Mouse (Mus musculus) forebrain, embryonic 14.5 days (tissue): ENCODE data around the gene Palld. TPM values are rescaled to one million over a fixed set of nuclear protein-coding genes. Genes with fewer than 3 reads are reported as not detected.

Experiments
- ATAC-seq: fragments of 200-750 bp; cut with Nextera tagmentation; 2 replicates; pipeline ENCODE4 v1.8.0; 2017; ENCODE audit warnings: mild to moderate bottlenecking, moderate library complexity
- DNase-seq: peaks from one replicate; pipeline ENCODE4 v3.0.0-alpha.2; 2015; ENCODE audit warnings: low spot score
- H3K27ac ChIP-seq: fragments of 300-500 bp; sonication (generic); 2 replicates; pipeline ENCODE4 v1.5.1; 2014; ENCODE audit warnings: low read depth, mild to moderate bottlenecking, control low read depth, low read length, moderate library complexity
- H3K27me3 ChIP-seq: fragments of 300-500 bp; sonication (generic); replicated peaks from 2 replicates; pipeline ENCODE4 v1.6.1; 2014; ENCODE audit warnings: low read length, control low read depth, mixed read lengths; ENCODE audit not compliant: control insufficient read depth, insufficient read depth
- H3K36me3 ChIP-seq: fragments of 300-500 bp; sonication (generic); 2 replicates; pipeline ENCODE4 v1.6.1; 2014; ENCODE audit warnings: low read length, control low read depth; ENCODE audit not compliant: control insufficient read depth, insufficient read depth
- H3K4me1 ChIP-seq: fragments of 300-500 bp; sonication (generic); 2 replicates; pipeline ENCODE4 v1.6.1; 2014; ENCODE audit warnings: antibody characterized with exemption, low read length, control low read depth; ENCODE audit not compliant: control insufficient read depth, insufficient read depth
- H3K4me2 ChIP-seq: fragments of 300-500 bp; sonication (generic); 2 replicates; pipeline ENCODE4 v1.6.1; 2014; ENCODE audit warnings: mild to moderate bottlenecking, control low read depth, low read length
- H3K4me3 ChIP-seq: fragments of 300-500 bp; sonication (generic); 2 replicates; pipeline ENCODE4 v1.5.1; 2014; ENCODE audit warnings: low read depth, low read length, control low read depth
- H3K9ac ChIP-seq: fragments of 300-500 bp; sonication (generic); 2 replicates; pipeline ENCODE4 v1.6.1; 2014; ENCODE audit warnings: mild to moderate bottlenecking, low read length, control low read depth, moderate library complexity
- H3K9me3 ChIP-seq: fragments of 300-500 bp; sonication (generic); replicated peaks from 2 replicates; pipeline ENCODE4 v1.6.1; 2016; ENCODE audit warnings: low read length, control low read depth, mixed read lengths; ENCODE audit not compliant: control insufficient read depth
- WGBS: fragments of 180-500 bp; shearing (Covaris S2); extraction: QIAGEN DNeasy Blood & Tissue Kit; methylation state at CpG from one replicate; pipeline ENCODE4 v1.1.7; 2014; 5-methylcytosine and 5-hydroxymethylcytosine counted together
- polyA plus RNA-seq: library from polyadenylated mRNA; unstranded; fragments of >200 nt; fragmentation: Nextera tagmentation; extraction: Ambion mirVana; gene quantifications from 2 replicates; pipeline ENCODE4 v1.2.1, GENCODE M21; 2014

The Palld gene
- polyA plus RNA-seq, 1 experiment from 2014 or later = 15.9 TPM

DNA sequence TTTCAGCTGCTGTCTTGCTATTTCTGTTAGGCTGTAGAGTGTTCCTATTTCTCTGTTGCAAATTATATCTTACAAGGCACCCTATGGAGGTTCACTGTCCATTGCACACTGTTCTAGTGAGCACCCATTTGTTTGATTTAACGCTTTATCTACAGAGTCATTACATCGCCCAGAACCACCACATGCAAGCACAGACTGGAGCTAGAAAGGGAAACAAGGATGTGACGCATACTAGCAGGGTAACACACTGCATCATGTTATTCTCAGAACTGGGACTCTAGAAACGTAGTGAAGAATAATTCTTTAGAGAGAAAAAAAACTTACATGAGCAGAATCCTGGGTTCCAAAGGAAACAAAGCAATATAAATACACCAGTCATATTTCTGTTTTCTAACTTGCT, 432.3 kb downstream of the Palld start:
- H3K4me2 ChIP-seq = no peak overlapping the region
- H3K36me3 ChIP-seq = no peaks in the 10 kb centered on the region
- no peak overlapping the region for H3K27ac ChIP-seq
- H3K9me3 ChIP-seq = no peaks in the 10 kb centered on the region
- H3K4me1 ChIP-seq = peaks cover 12% of the 10 kb centered on the region
- no peak for DNase-seq
- no peaks in the 10 kb centered on the region for H3K27me3 ChIP-seq
- H3K4me3 ChIP-seq = no peak overlapping the region
- H3K9ac ChIP-seq = no peak overlapping the region
- WGBS = 87% methylated on average over 4 of the region's 4 CpGs
- no peak for ATAC-seq

DNA sequence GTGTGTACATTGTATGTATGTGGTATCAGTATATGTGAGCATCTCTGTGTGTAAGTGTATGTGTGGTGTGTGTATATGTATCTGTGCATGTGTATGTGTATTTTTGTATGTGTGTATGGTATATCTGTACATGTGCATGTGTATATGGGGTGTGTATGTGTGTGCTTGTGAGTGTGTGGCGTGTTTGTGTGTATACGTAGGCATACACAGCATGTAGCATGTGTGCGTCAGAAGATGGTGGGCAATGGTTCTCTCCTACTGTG, 435.0 kb downstream of the Palld start:
- no peak overlapping the region for H3K4me2 ChIP-seq
- DNase-seq (no peak), ATAC-seq (no peak)
- H3K27me3 ChIP-seq = no peaks in the 10 kb centered on the region
- no peaks in the 10 kb centered on the region for H3K9me3 ChIP-seq
- WGBS = 96% methylated on average over 3 of the region's 3 CpGs
- H3K36me3 ChIP-seq = no peaks in the 10 kb centered on the region
- H3K9ac ChIP-seq = no peak overlapping the region
- H3K27ac ChIP-seq = no peak overlapping the region
- H3K4me3 ChIP-seq = no peak overlapping the region
- peaks cover 12% of the 10 kb centered on the region for H3K4me1 ChIP-seq

DNA sequence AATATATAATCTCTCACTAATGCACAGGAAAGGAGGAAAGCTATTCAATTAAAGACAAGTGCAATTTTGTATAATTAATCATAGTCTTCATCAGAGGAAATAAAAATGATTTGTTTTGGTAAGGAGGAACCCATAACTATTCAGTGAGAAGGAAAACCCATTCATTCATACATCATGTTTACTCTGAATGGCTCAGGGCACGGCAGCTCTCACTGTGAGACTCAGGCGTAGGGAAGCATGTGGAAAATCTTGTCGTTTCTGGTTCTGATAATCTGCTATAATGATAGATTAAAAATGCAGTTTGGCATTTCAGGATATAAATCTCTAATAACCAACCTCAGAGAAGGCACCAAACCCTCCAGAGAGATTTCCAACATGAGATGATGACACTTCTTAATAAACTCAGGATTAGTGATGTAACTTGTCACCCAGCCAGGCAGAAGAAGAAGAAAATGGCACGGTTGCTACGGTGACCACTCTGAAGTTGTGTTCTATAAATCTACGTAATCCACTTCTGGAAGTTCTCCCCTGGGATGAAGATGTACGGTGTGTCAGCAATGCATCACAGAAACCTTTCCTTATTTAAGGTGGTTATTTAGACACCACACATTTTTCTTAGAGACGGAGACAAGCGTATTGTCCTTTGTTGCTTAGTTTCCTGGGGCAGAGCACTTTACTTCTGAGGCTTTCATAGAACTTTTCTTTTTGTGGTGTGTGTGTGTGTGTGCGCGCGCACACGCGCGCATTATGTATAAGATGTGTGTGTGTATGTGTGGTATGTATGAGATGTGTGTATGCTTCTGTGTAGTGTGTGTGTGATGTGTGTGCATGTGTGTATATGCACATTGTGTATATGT, 435.6 kb downstream of the Palld start:
- Histone ChIP-seq H3K36me3 (no peaks in the 10 kb centered on the region), H3K4me3 (no peak overlapping the region), H3K9me3 (no peaks in the 10 kb centered on the region), H3K27me3 (no peaks in the 10 kb centered on the region), H3K4me1 (peaks cover 12% of the 10 kb centered on the region), H3K27ac (no peak overlapping the region), H3K4me2 (no peak overlapping the region), H3K9ac (no peak overlapping the region)
- peak; percentile 40 for DNase-seq
- 0 out of 2 replicates have a peak, but pooled peaks have one; percentile 10 for ATAC-seq
- 74% methylated on average over 15 of the region's 15 CpGs for WGBS

DNA sequence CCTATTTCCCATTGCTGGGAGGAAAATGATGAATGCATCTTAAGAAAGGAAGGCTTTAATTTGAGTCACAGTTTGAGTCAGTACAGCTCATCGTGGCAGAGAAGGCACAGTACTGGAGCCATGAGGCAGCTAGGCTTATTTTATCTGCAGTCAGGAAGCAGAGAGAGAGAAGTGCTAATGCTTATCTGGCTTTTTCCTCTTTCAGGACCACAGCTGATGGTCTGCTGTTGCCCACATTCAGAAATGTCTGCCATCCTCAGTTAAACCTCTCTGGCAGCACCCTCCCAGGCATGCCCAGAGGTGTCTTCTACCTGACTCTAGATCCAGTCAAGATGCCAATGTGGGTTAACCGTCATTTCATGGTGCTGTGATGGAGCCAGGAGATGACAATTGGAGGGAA, 438.1 kb downstream of the Palld start:
- Histone ChIP-seq H3K4me1 (peaks cover 12% of the 10 kb centered on the region), H3K27me3 (no peaks in the 10 kb centered on the region), H3K4me3 (no peak overlapping the region), H3K9me3 (no peaks in the 10 kb centered on the region), H3K27ac (no peak overlapping the region), H3K4me2 (no peak overlapping the region), H3K9ac (no peak overlapping the region), H3K36me3 (no peaks in the 10 kb centered on the region)
- 66% methylated on average over 2 of the region's 2 CpGs for WGBS
- ATAC-seq (no peak), DNase-seq (no peak)

DNA sequence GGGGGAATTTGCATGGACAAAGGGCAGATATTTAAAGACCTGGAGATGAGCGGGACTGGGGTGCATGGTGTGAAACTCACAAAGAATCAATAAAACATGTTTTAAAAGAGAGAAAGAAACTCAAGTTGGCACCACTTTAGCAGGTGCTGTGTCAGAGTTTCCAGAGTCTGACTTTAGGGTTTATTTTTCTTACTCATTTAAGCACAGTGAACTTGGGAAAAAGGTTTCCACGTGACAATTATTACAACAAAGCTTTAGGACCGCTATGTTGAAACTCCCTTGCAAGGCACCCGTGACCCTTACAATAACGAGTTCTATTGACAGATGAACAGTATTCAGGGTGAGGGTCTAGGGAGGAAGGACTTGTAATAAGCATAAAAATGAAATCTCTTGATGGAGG, 440.3 kb downstream of the Palld start:
- H3K9ac ChIP-seq = no peak overlapping the region
- no peaks in the 10 kb centered on the region for H3K27me3 ChIP-seq
- H3K4me3 ChIP-seq = no peak overlapping the region
- H3K4me1 ChIP-seq = peaks cover 2% of the 10 kb centered on the region
- DNase-seq (no peak), ATAC-seq (no peak)
- no peaks in the 10 kb centered on the region for H3K9me3 ChIP-seq
- H3K36me3 ChIP-seq = no peaks in the 10 kb centered on the region
- 57% methylated on average over 5 of the region's 5 CpGs for WGBS
- H3K4me2 ChIP-seq = no peak overlapping the region
- no peak overlapping the region for H3K27ac ChIP-seq

Other genes starting within 250 kb of the Palld start
- gene Ddx60, start 25.4 kb upstream of the Palld start, polyA plus RNA-seq = 0.29 and 0.31 TPM in 2 replicates
- not detected in 2 replicates for gene Anxa10, start 220.5 kb upstream of the Palld start, polyA plus RNA-seq